8 mouse cellular contexts compared by ENCODE assay signal in genomic region chr4:49843787-49844186, GRCm38 (mm10). TPM values are rescaled to one million over a fixed set of nuclear protein-coding genes. Genes with fewer than 3 reads are reported as not detected.
DNase-seq lines count a peak whose midpoint lies in the region; ATAC-seq and TF ChIP-seq lines count a peak whose summit lies in the region.

No protein-coding gene starts in this region.

- H3K27ac ChIP-seq in kidney, embryonic 16.5 days (ENCODE audit: low read length): no peak overlapping the region
- H3K27ac ChIP-seq in kidney, adult 2 months (ENCODE audit: insufficient read depth, low read depth, low read length): no peak overlapping the region
- H3K27ac ChIP-seq in cortical plate, adult 2 months (ENCODE audit: insufficient read depth, low read length): no peak overlapping the region
- no peak overlapping the region for H3K27ac ChIP-seq in forebrain, embryonic 13.5 days
- no peak overlapping the region for H3K27ac ChIP-seq in midbrain, embryonic 14.5 days (replicated peaks; ENCODE audit: low read depth, low read length)

- peak; percentile 54; the same call in 1 of the 2 replicates for ATAC-seq in kidney, embryonic 16.5 days (ENCODE audit: low FRiP score, low TSS enrichment)
- ATAC-seq in forebrain, embryonic 13.5 days: no peak
- no peak for ATAC-seq in midbrain, embryonic 14.5 days (ENCODE audit: low FRiP score, low TSS enrichment)

- H3K9ac ChIP-seq in kidney, embryonic 16.5 days (replicated peaks; ENCODE audit: low read length): no peak overlapping the region
- no peak overlapping the region for H3K9ac ChIP-seq in forebrain, embryonic 13.5 days
- no peak overlapping the region for H3K9ac ChIP-seq in midbrain, embryonic 14.5 days (replicated peaks; ENCODE audit: low read length)

- H3K9me3 ChIP-seq in kidney, embryonic 16.5 days (ENCODE audit: low read length): no peaks in the 10 kb centered on the region
- no peaks in the 10 kb centered on the region for H3K9me3 ChIP-seq in forebrain, embryonic 13.5 days (replicated peaks)
- no peaks in the 10 kb centered on the region for H3K9me3 ChIP-seq in midbrain, embryonic 14.5 days (ENCODE audit: control insufficient read depth, low read length)

- 16% methylated on average over 6 of the region's 6 CpGs for WGBS in kidney, embryonic 16.5 days
- 15% methylated on average over 6 of the region's 6 CpGs for WGBS in kidney, adult 2 months
- WGBS in forebrain, embryonic 13.5 days: 20% methylated on average over 6 of the region's 6 CpGs
- 17% methylated on average over 6 of the region's 6 CpGs for WGBS in midbrain, embryonic 14.5 days

- TF ChIP-seq POLR2A in kidney, adult 2 months (IDR thresholded peaks at IDR 0.05; ENCODE audit: low read depth, low read length): no peak
- no peak for TF ChIP-seq POLR2A in cortical plate, adult 2 months (IDR thresholded peaks at IDR 0.05; ENCODE audit: extremely low read depth, insufficient read depth, low read length)

- no peak overlapping the region for H3K4me2 ChIP-seq in kidney, embryonic 16.5 days (replicated peaks; ENCODE audit: low read depth, low read length)
- H3K4me2 ChIP-seq in forebrain, embryonic 13.5 days: peak overlapping the region; percentile 99
- peak overlapping the region; percentile 96 for H3K4me2 ChIP-seq in midbrain, embryonic 14.5 days (ENCODE audit: low read length)

- H3K36me3 ChIP-seq in kidney, embryonic 16.5 days (ENCODE audit: insufficient read depth, low read length): no peaks in the 10 kb centered on the region
- no peaks in the 10 kb centered on the region for H3K36me3 ChIP-seq in kidney, adult 2 months (ENCODE audit: control insufficient read depth, insufficient read depth, low read length)
- H3K36me3 ChIP-seq in forebrain, embryonic 13.5 days (ENCODE audit: poor library complexity, severe bottlenecking): no peaks in the 10 kb centered on the region
- no peaks in the 10 kb centered on the region for H3K36me3 ChIP-seq in midbrain, embryonic 14.5 days (ENCODE audit: control insufficient read depth, insufficient read depth, low read length)

- H3K4me1 ChIP-seq in kidney, embryonic 16.5 days (ENCODE audit: insufficient read depth, low read length): peaks cover 12% of the 10 kb centered on the region; the same call in 1 of the 2 replicates
- no peaks in the 10 kb centered on the region for H3K4me1 ChIP-seq in kidney, adult 2 months (ENCODE audit: control insufficient read depth, insufficient read depth, low read length)
- H3K4me1 ChIP-seq in cortical plate, adult 2 months (ENCODE audit: control insufficient read depth, insufficient read depth, low read length): no peaks in the 10 kb centered on the region
- H3K4me1 ChIP-seq in forebrain, embryonic 13.5 days: peaks cover 12% of the 10 kb centered on the region
- H3K4me1 ChIP-seq in midbrain, embryonic 14.5 days (ENCODE audit: control insufficient read depth, insufficient read depth, low read length): peaks cover 6% of the 10 kb centered on the region; the same call in 1 of the 2 replicates

- no peak for DNase-seq in kidney, adult 2 months
- peak; percentile 36 for DNase-seq in midbrain, embryonic 14.5 days
- DNase-seq in B cell, adult 2 months: no peak
- DNase-seq in layer of hippocampus, postnatal 25 days (ENCODE audit: extremely low spot score in 1 of 2, low spot score in 1 of 2): no peak
- no peak for DNase-seq in adipocyte (ENCODE audit: low spot score)

- no peak overlapping the region for H3K4me3 ChIP-seq in kidney, embryonic 16.5 days (ENCODE audit: low read length)
- no peak overlapping the region for H3K4me3 ChIP-seq in kidney, adult 2 months (ENCODE audit: insufficient read depth, low read depth, low read length)
- peak overlapping the region; percentile 60 for H3K4me3 ChIP-seq in cortical plate, adult 2 months (ENCODE audit: insufficient read depth, low read length)
- peak overlapping the region; percentile 17; the same call in 1 of the 2 replicates for H3K4me3 ChIP-seq in forebrain, embryonic 13.5 days
- peak overlapping the region; percentile 64 for H3K4me3 ChIP-seq in midbrain, embryonic 14.5 days (replicated peaks; ENCODE audit: low read depth, low read length)

- peaks cover 35% of the 10 kb centered on the region for H3K27me3 ChIP-seq in kidney, embryonic 16.5 days (ENCODE audit: insufficient read depth, low read length)
- no peaks in the 10 kb centered on the region for H3K27me3 ChIP-seq in kidney, adult 2 months (replicated peaks; ENCODE audit: control insufficient read depth, insufficient read depth, low read length)
- H3K27me3 ChIP-seq in forebrain, embryonic 13.5 days: peaks cover 34% of the 10 kb centered on the region
- peaks cover 17% of the 10 kb centered on the region; the same call in 1 of the 2 replicates for H3K27me3 ChIP-seq in midbrain, embryonic 14.5 days (ENCODE audit: control insufficient read depth, insufficient read depth, low read length)

- no peak for TF ChIP-seq CTCF in kidney, adult 2 months (conservative IDR thresholded peaks at IDR 0.05; ENCODE audit: insufficient read depth, insufficient read length, low read depth, low read length)
- no peak for TF ChIP-seq CTCF in cortical plate, adult 2 months (IDR thresholded peaks at IDR 0.05; ENCODE audit: extremely low read depth, insufficient read depth, low read length)

RNA-seq across cellular contexts. Expression of gene Grin3a, which starts 1.8 kb away (rescaled TPM):
- 0.64 and 0.86 TPM in 2 replicates for polyA plus RNA-seq in kidney, embryonic 16.5 days (2015; fragmentation: Nextera tagmentation; extraction: Ambion mirVana)
- 0.14 and 0.20 TPM in 2 replicates for polyA plus RNA-seq in kidney, adult 2 months (2012; rRNA removed)
- polyA plus RNA-seq in cortical plate, adult 2 months (2012; rRNA removed): 9.3 and 9.6 TPM in 2 replicates
- 1.5 and 2.7 TPM in 2 replicates for polyA plus RNA-seq in forebrain, embryonic 13.5 days (2015; fragmentation: Nextera tagmentation; extraction: Ambion mirVana)
- 25.7 and 25.8 TPM in 2 replicates for polyA plus RNA-seq in midbrain, embryonic 14.5 days (2014; fragmentation: Nextera tagmentation; extraction: Ambion mirVana)
- 10 to 100 TPM; 35.0 to 37.1 TPM for total RNA-seq in layer of hippocampus, postnatal 25 days (2021)

Comparison
In these comparisons a context has a peak if more than half of its experiments do, and no peak if none do; other contexts are left out.
1. H3K4me3 ChIP-seq: peak in cortical plate, adult 2 months (single experiment), forebrain, embryonic 13.5 days (single experiment) and midbrain, embryonic 14.5 days (single experiment); none in kidney, embryonic 16.5 days (single experiment) and kidney, adult 2 months (single experiment).